Mouse (Mus musculus) neural tube, embryonic 15.5 days (tissue): ENCODE results near the gene Birc2. TPM values are rescaled to one million over a fixed set of nuclear protein-coding genes. Genes with fewer than 3 reads are reported as not detected.

Source experiments
- ATAC-seq: fragments of 200-750 bp; cut with Nextera tagmentation; 2 replicates; pipeline ENCODE4 v1.8.0; 2017; ENCODE audit warnings: mild to moderate bottlenecking, moderate TSS enrichment, moderate library complexity; ENCODE audit not compliant: low FRiP score
- H3K27ac ChIP-seq: fragments of 300-500 bp; sonication (generic); replicated peaks from 2 replicates; pipeline ENCODE4 v1.5.1; 2015; ENCODE audit warnings: mild to moderate bottlenecking, inconsistent platforms
- H3K27me3 ChIP-seq: fragments of 300-500 bp; sonication (generic); replicated peaks from 2 replicates; pipeline ENCODE4 v1.6.1; 2015; ENCODE audit warnings: inconsistent platforms
- H3K36me3 ChIP-seq: fragments of 300-500 bp; sonication (generic); 2 replicates; pipeline ENCODE4 v1.6.1; 2015; ENCODE audit warnings: inconsistent platforms
- H3K4me1 ChIP-seq: fragments of 300-500 bp; sonication (generic); 2 replicates; pipeline ENCODE4 v1.6.1; 2015; ENCODE audit warnings: inconsistent platforms
- H3K4me2 ChIP-seq: fragments of 300-500 bp; sonication (generic); 2 replicates; pipeline ENCODE4 v1.6.1; 2015; ENCODE audit warnings: inconsistent platforms, mild to moderate bottlenecking, moderate library complexity
- H3K4me3 ChIP-seq: fragments of 300-500 bp; sonication (generic); replicated peaks from 2 replicates; pipeline ENCODE4 v1.5.1; 2015; ENCODE audit warnings: mild to moderate bottlenecking, inconsistent platforms
- H3K9ac ChIP-seq: fragments of 300-500 bp; sonication (generic); replicated peaks from 2 replicates; pipeline ENCODE4 v1.6.1; 2015; ENCODE audit warnings: mild to moderate bottlenecking, inconsistent platforms
- H3K9me3 ChIP-seq: fragments of 300-500 bp; sonication (generic); replicated peaks from 2 replicates; pipeline ENCODE4 v1.6.1; 2016; ENCODE audit warnings: inconsistent platforms
- WGBS: fragments of 180-500 bp; shearing (Covaris S2); methylation state at CpG from one replicate; pipeline ENCODE4 v1.1.7; 2015; ENCODE audit warnings: mixed read lengths; 5-methylcytosine and 5-hydroxymethylcytosine counted together
- polyA plus RNA-seq: library from polyadenylated mRNA; unstranded; fragments of >200 nt; fragmentation: Nextera tagmentation; extraction: Ambion mirVana; gene quantifications from 2 replicates; pipeline ENCODE4 v1.2.1, GENCODE M21; 2015

Birc2 gene
- polyA plus RNA-seq, 1 experiment from 2014 or later, result 37.8 TPM

GRCm38 (mm10) chr9:7837806-7838440 lies 1.1 kb upstream of the Birc2 start:
- Histone ChIP-seq H3K9me3 (no peaks in the 10 kb centered on the region), H3K36me3 (peaks cover 5% of the 10 kb centered on the region; the same call in 1 of the 2 replicates), H3K27ac (peak overlapping the region; percentile 99), H3K9ac (peak overlapping the region; percentile 91), H3K27me3 (no peaks in the 10 kb centered on the region), H3K4me1 (peaks cover 23% of the 10 kb centered on the region), H3K4me3 (peak overlapping the region; percentile 79), H3K4me2 (peak overlapping the region; percentile 73)
- WGBS, result 8% methylated on average over 14 of the region's 14 CpGs
- peak; percentile 46 for ATAC-seq

DNA sequence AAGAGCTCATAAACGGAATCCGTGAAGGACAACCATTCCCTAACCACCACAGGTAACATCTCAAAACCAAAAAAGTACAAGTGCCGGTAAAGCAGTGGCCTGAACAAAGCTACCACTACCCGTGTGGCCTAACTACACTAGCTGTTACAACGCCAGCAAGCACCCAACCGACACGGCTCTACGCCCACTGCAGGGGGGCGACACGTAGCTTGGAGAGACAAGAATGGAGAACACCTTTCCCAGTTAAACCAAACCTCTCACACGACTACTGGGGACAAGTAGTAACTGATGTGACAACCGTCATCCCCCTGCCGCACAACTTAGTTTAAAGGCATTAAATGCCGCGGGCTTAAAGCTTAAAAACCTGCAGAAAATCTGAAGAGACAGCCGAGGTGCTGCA lies 533 bp downstream of the Birc2 start:
- ATAC-seq, result peak; percentile 56
- Histone ChIP-seq H3K9ac (peak overlapping the region; percentile 85), H3K4me3 (peak overlapping the region; percentile 79), H3K36me3 (peaks cover 5% of the 10 kb centered on the region; the same call in 1 of the 2 replicates), H3K4me2 (peak overlapping the region; percentile 73), H3K9me3 (no peaks in the 10 kb centered on the region), H3K27ac (peak overlapping the region; percentile 99), H3K27me3 (no peaks in the 10 kb centered on the region), H3K4me1 (peaks cover 36% of the 10 kb centered on the region)
- WGBS, result under 1% methylated on average over 16 of the region's 16 CpGs

DNA sequence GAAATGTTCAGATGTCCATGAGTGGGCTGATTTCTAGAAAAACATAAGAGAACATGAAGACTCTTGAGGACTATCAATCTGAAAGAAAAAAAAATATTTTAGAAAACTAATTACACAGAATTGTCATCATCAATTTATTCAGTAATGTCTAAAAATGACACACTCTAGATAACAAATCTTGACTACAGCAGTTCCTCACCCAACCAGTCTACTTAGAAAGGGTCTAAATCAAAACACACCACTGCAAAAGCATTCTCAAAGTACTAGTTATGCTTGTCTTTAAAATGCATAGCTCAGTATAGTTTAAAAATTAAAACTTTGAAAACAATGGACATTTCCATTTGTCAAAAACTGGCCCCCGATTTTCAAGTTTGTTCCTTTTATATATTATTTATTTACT lies 1.6 kb downstream of the Birc2 start:
- H3K4me2 ChIP-seq, result peak overlapping the region; percentile 73
- peaks cover 5% of the 10 kb centered on the region; the same call in 1 of the 2 replicates for H3K36me3 ChIP-seq
- H3K4me1 ChIP-seq, result peaks cover 41% of the 10 kb centered on the region
- no peaks in the 10 kb centered on the region for H3K9me3 ChIP-seq
- no peaks in the 10 kb centered on the region for H3K27me3 ChIP-seq
- WGBS, result 89% methylated on average over 1 of the region's 1 CpGs
- no peak overlapping the region for H3K4me3 ChIP-seq
- no peak for ATAC-seq
- no peak overlapping the region for H3K27ac ChIP-seq
- H3K9ac ChIP-seq, result no peak overlapping the region

- Histone ChIP-seq H3K36me3 (peaks cover 5% of the 10 kb centered on the region; the same call in 1 of the 2 replicates), H3K9ac (no peak overlapping the region), H3K4me3 (no peak overlapping the region), H3K4me2 (peak overlapping the region; percentile 2), H3K27ac (no peak overlapping the region), H3K4me1 (peaks cover 51% of the 10 kb centered on the region), H3K27me3 (no peaks in the 10 kb centered on the region), H3K9me3 (no peaks in the 10 kb centered on the region)
- ATAC-seq, result no peak
- 89% methylated on average over 6 of the region's 6 CpGs for WGBS
These were observed 3.4 kb downstream of the Birc2 start for GRCm38 (mm10) chr9:7833421-7833820.

- Histone ChIP-seq H3K36me3 (peaks cover 5% of the 10 kb centered on the region; the same call in 1 of the 2 replicates), H3K4me2 (peak overlapping the region; percentile 25), H3K27me3 (no peaks in the 10 kb centered on the region), H3K9ac (no peak overlapping the region), H3K9me3 (no peaks in the 10 kb centered on the region), H3K4me1 (peaks cover 43% of the 10 kb centered on the region), H3K4me3 (no peak overlapping the region), H3K27ac (no peak overlapping the region)
- no peak for ATAC-seq
- 89% methylated on average over 9 of the region's 9 CpGs for WGBS
These were observed 7.0 kb downstream of the Birc2 start for GRCm38 (mm10) chr9:7829531-7830528.

DNA sequence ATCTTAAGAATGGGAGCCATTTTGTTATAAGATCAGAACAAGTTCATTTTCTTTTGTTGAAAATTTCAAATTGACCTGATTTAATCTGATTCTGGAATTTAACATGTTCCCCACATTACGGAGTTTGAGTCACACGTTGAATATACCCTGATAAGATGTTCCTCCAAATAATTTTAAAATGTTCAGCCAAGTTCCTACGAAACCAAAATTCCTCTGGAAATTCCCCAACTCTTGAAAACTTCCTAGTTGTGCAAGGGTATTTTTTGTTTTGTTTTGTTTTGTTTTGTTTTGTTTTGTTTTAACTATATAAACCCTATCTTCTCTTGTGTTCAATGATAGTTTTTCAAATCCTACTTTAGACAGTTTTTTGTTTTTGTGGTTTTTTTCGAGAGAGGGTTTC lies 8.2 kb downstream of the Birc2 start:
- WGBS, result 91% methylated on average over 4 of the region's 4 CpGs
- Histone ChIP-seq H3K36me3 (peaks cover 8% of the 10 kb centered on the region; the same call in 1 of the 2 replicates), H3K9me3 (no peaks in the 10 kb centered on the region), H3K4me2 (no peak overlapping the region), H3K27ac (no peak overlapping the region), H3K9ac (no peak overlapping the region), H3K4me3 (no peak overlapping the region), H3K4me1 (peaks cover 34% of the 10 kb centered on the region), H3K27me3 (no peaks in the 10 kb centered on the region)
- no peak for ATAC-seq

DNA sequence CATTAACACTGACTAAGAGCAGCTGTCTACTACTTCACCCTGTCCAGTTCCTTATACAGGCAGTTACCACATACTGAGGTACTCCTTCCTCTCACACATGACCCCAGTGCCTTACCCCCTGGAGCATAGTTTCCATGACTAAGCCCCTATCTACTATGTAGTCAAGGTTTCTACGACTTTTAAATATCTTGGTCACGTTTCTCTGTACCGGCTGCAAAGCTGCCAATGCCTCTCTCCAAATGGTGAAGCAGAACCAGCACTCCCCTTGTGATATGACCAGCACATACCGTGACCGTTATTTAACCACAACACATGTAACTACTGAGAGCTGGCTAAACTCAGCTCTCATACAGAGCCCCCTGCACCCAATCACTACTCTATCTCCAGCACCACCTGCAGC lies 11.9 kb downstream of the Birc2 start:
- peaks cover 25% of the 10 kb centered on the region for H3K36me3 ChIP-seq
- H3K27ac ChIP-seq, result no peak overlapping the region
- no peak overlapping the region for H3K4me2 ChIP-seq
- no peak overlapping the region for H3K4me3 ChIP-seq
- H3K9me3 ChIP-seq, result no peaks in the 10 kb centered on the region
- WGBS, result 93% methylated on average over 5 of the region's 5 CpGs
- ATAC-seq, result no peak; the same call in 1 of the 2 replicates
- H3K9ac ChIP-seq, result no peak overlapping the region
- no peaks in the 10 kb centered on the region for H3K27me3 ChIP-seq
- peaks cover 7% of the 10 kb centered on the region for H3K4me1 ChIP-seq

DNA sequence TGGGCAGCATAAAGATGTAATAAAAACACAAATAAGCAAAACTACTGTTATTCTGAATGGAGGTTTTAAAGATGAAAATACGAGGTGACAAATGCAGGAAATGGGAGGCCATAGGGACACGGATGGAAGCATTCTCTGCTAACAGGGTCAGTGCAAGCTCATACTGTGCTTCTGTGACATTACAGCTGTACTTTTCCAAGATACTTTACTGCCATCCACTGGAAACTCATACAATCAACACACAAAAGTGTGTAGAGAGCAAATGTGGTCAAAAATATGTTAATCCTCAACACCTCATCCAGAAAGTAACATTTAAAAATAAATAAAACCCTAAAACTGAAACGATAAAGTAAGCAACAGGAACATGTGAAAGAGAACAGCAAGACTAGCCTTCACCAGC lies 14.1 kb downstream of the Birc2 start:
- no peaks in the 10 kb centered on the region for H3K4me1 ChIP-seq
- no peak overlapping the region for H3K4me2 ChIP-seq
- no peaks in the 10 kb centered on the region for H3K9me3 ChIP-seq
- peaks cover 41% of the 10 kb centered on the region for H3K36me3 ChIP-seq
- H3K27me3 ChIP-seq, result no peaks in the 10 kb centered on the region
- no peak overlapping the region for H3K27ac ChIP-seq
- no peak overlapping the region for H3K9ac ChIP-seq
- H3K4me3 ChIP-seq, result no peak overlapping the region
- WGBS, result 88% methylated on average over 3 of the region's 3 CpGs
- no peak for ATAC-seq

- Histone ChIP-seq H3K36me3 (peaks cover 3% of the 10 kb centered on the region; the same call in 1 of the 2 replicates), H3K4me1 (no peaks in the 10 kb centered on the region), H3K27ac (no peak overlapping the region), H3K4me2 (no peak overlapping the region), H3K9ac (no peak overlapping the region), H3K9me3 (no peaks in the 10 kb centered on the region), H3K27me3 (no peaks in the 10 kb centered on the region), H3K4me3 (no peak overlapping the region)
- WGBS, result 50% methylated on average over 5 of the region's 5 CpGs
- no peak for ATAC-seq
These were observed 31.8 kb downstream of the Birc2 start for GRCm38 (mm10) chr9:7805101-7805506.

GRCm38 (mm10) chr9:7798555-7798954 lies 38.3 kb downstream of the Birc2 start:
- Histone ChIP-seq H3K27me3 (no peaks in the 10 kb centered on the region), H3K27ac (no peak overlapping the region), H3K36me3 (0 out of 2 replicates have a peak, but pooled peaks cover 2% of the 10 kb centered on the region), H3K9ac (no peak overlapping the region), H3K4me2 (no peak overlapping the region), H3K9me3 (no peaks in the 10 kb centered on the region), H3K4me1 (no peaks in the 10 kb centered on the region), H3K4me3 (no peak overlapping the region)
- 94% methylated on average over 3 of the region's 3 CpGs for WGBS
- no peak for ATAC-seq

DNA sequence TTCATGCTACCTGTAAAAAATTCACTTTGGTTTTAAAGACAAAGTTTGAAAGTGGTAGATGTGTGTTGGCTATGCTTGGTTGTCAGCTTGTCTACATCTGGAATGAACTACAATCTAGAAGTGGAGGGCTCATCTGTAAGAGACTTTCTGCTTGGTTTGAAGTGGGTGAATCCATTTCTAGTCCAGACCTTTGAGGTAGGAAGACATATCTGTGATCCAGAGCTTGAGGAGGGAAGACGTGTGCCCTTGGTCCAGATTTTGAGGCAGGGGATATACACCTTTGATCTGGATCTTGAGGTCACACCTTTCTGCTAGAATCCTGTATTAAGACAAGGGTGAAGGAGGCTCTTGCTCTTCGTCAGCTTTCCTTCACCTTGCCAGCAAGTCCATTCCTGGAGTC lies 39.3 kb downstream of the Birc2 start:
- Histone ChIP-seq H3K27ac (no peak overlapping the region), H3K4me2 (no peak overlapping the region), H3K9me3 (no peaks in the 10 kb centered on the region), H3K4me1 (no peaks in the 10 kb centered on the region), H3K27me3 (no peaks in the 10 kb centered on the region), H3K9ac (no peak overlapping the region), H3K36me3 (0 out of 2 replicates have a peak, but pooled peaks cover 2% of the 10 kb centered on the region), H3K4me3 (no peak overlapping the region)
- WGBS, result 94% methylated on average over 2 of the region's 2 CpGs
- no peak for ATAC-seq
